8 mouse cellular contexts compared by ENCODE assay signal in the genomic region with DNA sequence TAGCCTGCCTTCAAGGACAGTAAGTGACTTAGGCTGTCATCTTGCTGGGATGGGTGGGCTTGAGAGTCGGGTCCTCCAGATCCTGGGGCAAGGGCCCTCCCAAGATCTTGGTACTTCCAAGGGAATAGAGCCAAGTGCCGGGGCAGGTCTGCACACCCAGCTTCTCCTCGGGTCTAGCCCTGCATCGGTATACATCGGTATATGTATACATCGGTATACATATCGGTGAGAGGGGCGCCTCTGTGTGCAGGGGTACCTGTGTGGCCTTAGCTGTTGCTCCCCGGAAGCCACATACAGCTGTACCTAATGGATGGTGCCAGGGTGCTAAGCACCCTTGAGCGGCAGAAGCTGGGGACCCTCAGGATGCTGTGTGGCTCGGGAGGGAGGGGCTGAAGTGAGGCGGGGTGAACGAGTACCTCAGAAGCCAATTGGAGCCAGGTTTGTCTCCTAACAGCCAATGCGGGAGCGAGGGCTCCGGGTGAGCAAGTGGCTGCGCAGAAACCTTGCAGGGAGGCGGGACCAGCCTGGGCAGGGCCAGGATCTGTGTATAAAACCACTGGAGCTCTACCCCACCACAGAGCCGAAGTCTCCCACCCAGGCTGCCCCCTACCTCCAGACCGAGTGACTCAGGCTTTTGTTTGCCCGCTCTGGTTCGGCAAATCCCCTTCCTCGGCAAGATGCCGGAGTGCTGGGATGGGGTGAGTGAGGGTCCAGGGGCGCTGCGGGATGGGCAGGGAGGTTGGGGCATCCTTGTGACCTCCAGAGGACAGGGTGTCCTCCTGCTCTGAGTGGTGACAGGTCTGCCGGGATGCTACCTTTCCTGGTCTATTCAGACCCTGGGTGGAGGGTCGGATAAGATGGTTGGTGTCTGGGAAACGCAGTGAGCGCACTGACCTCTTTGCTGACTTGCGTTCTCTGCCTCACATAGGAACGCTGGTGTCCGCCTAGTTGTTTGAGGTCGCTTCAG. TPM values are rescaled to one million over a fixed set of nuclear protein-coding genes. Genes with fewer than 3 reads are reported as not detected.
DNase-seq lines count a peak whose midpoint lies in the region; ATAC-seq and TF ChIP-seq lines count a peak whose summit lies in the region.

No protein-coding gene starts in this region.

- intact Hi-C loops in heart, postnatal 10 days (cut with DNase I): no loop called here

- TF ChIP-seq EP300 in ES-Bruce4 (IDR thresholded peaks at IDR 0.05; ENCODE audit: insufficient read depth, low read depth, low read length): no peak
- no peak for TF ChIP-seq EP300 in liver, embryonic 14.5 days (IDR thresholded peaks at IDR 0.05; ENCODE audit: low read depth)

- no peak overlapping the region for H3K27ac ChIP-seq in ES-Bruce4 (ENCODE audit: insufficient read depth, low read length)
- H3K27ac ChIP-seq in forebrain, embryonic 14.5 days (ENCODE audit: low read depth, low read length): peak overlapping the region; percentile 55; the same call in 1 of the 2 replicates
- H3K27ac ChIP-seq in liver, embryonic 14.5 days: no peak overlapping the region
- H3K27ac ChIP-seq in neural tube, embryonic 11.5 days (ENCODE audit: low read depth, low read length): 0 out of 2 replicates have a peak overlapping the region, but pooled peaks have one; percentile 39
- no peak overlapping the region for H3K27ac ChIP-seq in testis, adult 2 months (ENCODE audit: control insufficient read depth, insufficient read depth, low read depth, low read length)

- H3K27me3 ChIP-seq in ES-Bruce4 (ENCODE audit: control insufficient read depth, insufficient read depth, low read length, poor library complexity, severe bottlenecking): no peaks in the 10 kb centered on the region
- H3K27me3 ChIP-seq in forebrain, embryonic 14.5 days (replicated peaks; ENCODE audit: control insufficient read depth, insufficient read depth, low read length): 0 out of 2 replicates have a peak, but pooled peaks cover 2% of the 10 kb centered on the region
- H3K27me3 ChIP-seq in liver, embryonic 14.5 days (ENCODE audit: control insufficient read depth, insufficient read depth, low read length): no peaks in the 10 kb centered on the region
- H3K27me3 ChIP-seq in neural tube, embryonic 11.5 days (ENCODE audit: control insufficient read depth, insufficient read depth, low read length): 0 out of 2 replicates have a peak, but pooled peaks cover 2% of the 10 kb centered on the region
- no peaks in the 10 kb centered on the region for H3K27me3 ChIP-seq in testis, adult 2 months (ENCODE audit: control insufficient read depth, insufficient read depth, low read length)

- TF ChIP-seq CTCF in ES-Bruce4 (IDR thresholded peaks at IDR 0.05; ENCODE audit: low read depth, low read length): no peak
- TF ChIP-seq CTCF in liver, embryonic 14.5 days (IDR thresholded peaks at IDR 0.05; ENCODE audit: low read depth): no peak
- TF ChIP-seq CTCF in testis, adult 2 months (IDR thresholded peaks at IDR 0.05; ENCODE audit: control insufficient read depth, insufficient read depth, insufficient replicate concordance, low read depth, low read length): no peak

- ATAC-seq in forebrain, embryonic 14.5 days: peak; percentile 95
- peak; percentile 78 for ATAC-seq in liver, embryonic 14.5 days (ENCODE audit: insufficient read depth)
- peak; percentile 95 for ATAC-seq in neural tube, embryonic 11.5 days (ENCODE audit: insufficient read depth, low FRiP score, low TSS enrichment)

- peaks cover 2% of the 10 kb centered on the region for H3K4me1 ChIP-seq in ES-Bruce4 (ENCODE audit: control insufficient read depth, insufficient read depth, low read length)
- H3K4me1 ChIP-seq in forebrain, embryonic 14.5 days (ENCODE audit: control insufficient read depth, insufficient read depth, low read length): peaks cover 10% of the 10 kb centered on the region; the same call in 1 of the 2 replicates
- H3K4me1 ChIP-seq in liver, embryonic 14.5 days (replicated peaks; ENCODE audit: control insufficient read depth in 2 of 2, insufficient read depth in 2 of 2, low read length in 1 of 2): peaks cover 0 to 9% of the 10 kb centered on the region in 2 experiments; a peak in 2 of 4 replicates
- H3K4me1 ChIP-seq in neural tube, embryonic 11.5 days (ENCODE audit: control insufficient read depth, insufficient read depth, low read length): peaks cover 11% of the 10 kb centered on the region; the same call in 1 of the 2 replicates
- H3K4me1 ChIP-seq in testis, adult 2 months (ENCODE audit: control insufficient read depth, insufficient read depth, low read length): peaks cover 10% of the 10 kb centered on the region

- H3K4me2 ChIP-seq in forebrain, embryonic 14.5 days (ENCODE audit: low read length): peak overlapping the region; percentile 90
- peak overlapping the region; percentile 73 for H3K4me2 ChIP-seq in liver, embryonic 14.5 days (ENCODE audit: low read depth)
- H3K4me2 ChIP-seq in neural tube, embryonic 11.5 days (ENCODE audit: low read depth): peak overlapping the region; percentile 92

- peak; percentile 31 for TF ChIP-seq POLR2A in ES-Bruce4 (IDR thresholded peaks at IDR 0.05; ENCODE audit: insufficient read depth, low read length)
- TF ChIP-seq POLR2A in testis, adult 2 months (IDR thresholded peaks at IDR 0.05; ENCODE audit: control insufficient read depth, low read depth, low read length): no peak

- peak overlapping the region; percentile 28; the same call in 1 of the 2 replicates for H3K9ac ChIP-seq in ES-Bruce4 (ENCODE audit: low read depth, poor library complexity, severe bottlenecking)
- H3K9ac ChIP-seq in forebrain, embryonic 14.5 days (ENCODE audit: low read length): peak overlapping the region; percentile 64
- H3K9ac ChIP-seq in liver, embryonic 14.5 days (replicated peaks): no peak overlapping the region; the same call in 1 of the 2 replicates
- H3K9ac ChIP-seq in neural tube, embryonic 11.5 days (ENCODE audit: low read length): peak overlapping the region; percentile 53

- peak; percentile 89 for DNase-seq in cerebellum, adult 11 months
- DNase-seq in forebrain, embryonic 14.5 days (ENCODE audit: low spot score): peak; percentile 98
- DNase-seq in heart, postnatal 10 days: peak; percentile 91
- DNase-seq in kidney, postnatal 36 days: peak; percentile 73 to 77
- DNase-seq in liver, embryonic 14.5 days (ENCODE audit: low read depth in 3 of 3, low spot score in 3 of 3): peak; percentile 42 to 55 (median 52)
- peak; percentile 91 for DNase-seq in neural tube, embryonic 11.5 days (ENCODE audit: low spot score)

- H3K36me3 ChIP-seq in ES-Bruce4 (ENCODE audit: control insufficient read depth, insufficient read depth, low read length, poor library complexity, severe bottlenecking): no peaks in the 10 kb centered on the region
- peaks cover 19% of the 10 kb centered on the region for H3K36me3 ChIP-seq in forebrain, embryonic 14.5 days (ENCODE audit: control insufficient read depth, insufficient read depth, low read length)
- no peaks in the 10 kb centered on the region for H3K36me3 ChIP-seq in liver, embryonic 14.5 days (replicated peaks; ENCODE audit: control insufficient read depth, insufficient read depth, low read depth)
- H3K36me3 ChIP-seq in neural tube, embryonic 11.5 days (ENCODE audit: control insufficient read depth, insufficient read depth, low read length): no peaks in the 10 kb centered on the region
- no peaks in the 10 kb centered on the region for H3K36me3 ChIP-seq in testis, adult 2 months (ENCODE audit: control insufficient read depth, insufficient read depth, low read length)

- H3K4me3 ChIP-seq in ES-Bruce4 (ENCODE audit: low read depth, low read length): peak overlapping the region; percentile 75
- H3K4me3 ChIP-seq in forebrain, embryonic 14.5 days (ENCODE audit: low read depth, low read length): peak overlapping the region; percentile 52
- peak overlapping the region; percentile 46 to 48 for H3K4me3 ChIP-seq in liver, embryonic 14.5 days (ENCODE audit: insufficient read depth in 1 of 2, low read depth in 2 of 2, low read length in 2 of 2)
- H3K4me3 ChIP-seq in neural tube, embryonic 11.5 days (ENCODE audit: low read depth, low read length): peak overlapping the region; percentile 66
- H3K4me3 ChIP-seq in testis, adult 2 months (ENCODE audit: control insufficient read depth, low read depth, low read length): peak overlapping the region; percentile 50

- no peaks in the 10 kb centered on the region for H3K9me3 ChIP-seq in ES-Bruce4 (replicated peaks; ENCODE audit: control insufficient read depth, insufficient read depth, low read length, poor library complexity, severe bottlenecking)
- H3K9me3 ChIP-seq in forebrain, embryonic 14.5 days (replicated peaks; ENCODE audit: control insufficient read depth, low read length): no peaks in the 10 kb centered on the region
- no peaks in the 10 kb centered on the region for H3K9me3 ChIP-seq in liver, embryonic 14.5 days (ENCODE audit: control insufficient read depth, low read length)
- H3K9me3 ChIP-seq in neural tube, embryonic 11.5 days (ENCODE audit: control insufficient read depth, low read length): no peaks in the 10 kb centered on the region

- 1% methylated on average over 34 of the region's 34 CpGs for WGBS in forebrain, embryonic 14.5 days
- 3% methylated on average over 34 of the region's 34 CpGs for WGBS in liver, embryonic 14.5 days (ENCODE audit: insufficient replicate concordance)
- 4% methylated on average over 34 of the region's 34 CpGs for WGBS in neural tube, embryonic 11.5 days

RNA-seq across cellular contexts. Expression of a gene that starts 12.9 kb away (rescaled TPM):
- 68.0 and 70.4 TPM in 2 replicates for polyA plus RNA-seq in ES-Bruce4 (2011; ENCODE audit: insufficient read depth, insufficient read length, low read depth, missing spikeins)
- 26.0 and 26.2 TPM in 2 replicates for polyA plus RNA-seq in forebrain, embryonic 14.5 days (2014; fragmentation: Nextera tagmentation; extraction: Ambion mirVana)
- 10 to 100 TPM; 10.2 to 12.5 TPM for total RNA-seq in heart, postnatal 10 days (2021)
- polyA plus RNA-seq in liver, embryonic 14.5 days (2012; rRNA removed): 8.2 and 16.0 TPM in 2 replicates
- 15.0 and 17.4 TPM in 2 replicates for polyA plus RNA-seq in liver, embryonic 14.5 days (2014; fragmentation: Nextera tagmentation; extraction: Ambion mirVana)
- 19.3 and 20.2 TPM in 2 replicates for polyA plus RNA-seq in neural tube, embryonic 11.5 days (2014; fragmentation: Nextera tagmentation; extraction: Ambion mirVana)
- 4.5 and 4.7 TPM in 2 replicates for polyA plus RNA-seq in testis, adult 2 months (2012; rRNA removed)

RNA-seq across cellular contexts. Expression of a gene that starts 26.0 kb away (rescaled TPM):
- 8.8 and 13.3 TPM in 2 replicates for polyA plus RNA-seq in ES-Bruce4 (2011; ENCODE audit: insufficient read depth, insufficient read length, low read depth, missing spikeins)
- polyA plus RNA-seq in forebrain, embryonic 14.5 days (2014; fragmentation: Nextera tagmentation; extraction: Ambion mirVana): 154 and 209 TPM in 2 replicates
- total RNA-seq in heart, postnatal 10 days (2021): 100 to 1,000 TPM; 319 to 334 TPM
- 0.81 and 0.95 TPM in 2 replicates for polyA plus RNA-seq in liver, embryonic 14.5 days (2012; rRNA removed)
- 0.62 and 1.0 TPM in 2 replicates for polyA plus RNA-seq in liver, embryonic 14.5 days (2014; fragmentation: Nextera tagmentation; extraction: Ambion mirVana)
- polyA plus RNA-seq in neural tube, embryonic 11.5 days (2014; fragmentation: Nextera tagmentation; extraction: Ambion mirVana): 69.5 and 87.3 TPM in 2 replicates
- polyA plus RNA-seq in testis, adult 2 months (2012; rRNA removed): 23.7 and 26.2 TPM in 2 replicates

Comparison
In these comparisons a context has a peak if more than half of its experiments do, and no peak if none do; other contexts are left out.
1. H3K27ac ChIP-seq: peak in forebrain, embryonic 14.5 days (single experiment) and neural tube, embryonic 11.5 days (single experiment); none in ES-Bruce4 (single experiment), liver, embryonic 14.5 days (single experiment) and testis, adult 2 months (single experiment).
2. Peak in every context shown above with its lines, with median percentiles within 50 percentile points of each other: H3K4me3 ChIP-seq, DNase-seq, ATAC-seq and H3K4me2 ChIP-seq.